Mouse (Mus musculus): ENCODE data around the gene Usp3. TPM values are rescaled to one million over a fixed set of nuclear protein-coding genes. Genes with fewer than 3 reads are reported as not detected.

Usp3 gene
- polyA plus RNA-seq, 1 experiment from 2014 or later = 67.1 TPM

Other genes starting within 250 kb of the Usp3 start
- gene Herc1, start 242.7 kb downstream of the Usp3 start, polyA plus RNA-seq (2015; fragmentation: Nextera tagmentation; extraction: Ambion mirVana) = 18.5 and 21.1 TPM in 2 replicates
- 2.8 and 6.5 TPM in 2 replicates for gene Fbxl22, start 78.5 kb downstream of the Usp3 start, polyA plus RNA-seq (2015; fragmentation: Nextera tagmentation; extraction: Ambion mirVana)
- 27.7 and 30.7 TPM in 2 replicates for gene Car12, start 120.5 kb upstream of the Usp3 start, polyA plus RNA-seq (2015; fragmentation: Nextera tagmentation; extraction: Ambion mirVana)
- gene Aph1b, start 202.3 kb upstream of the Usp3 start, polyA plus RNA-seq (2015; fragmentation: Nextera tagmentation; extraction: Ambion mirVana) = 11.3 and 12.0 TPM in 2 replicates
- gene Gm10647, start 203.9 kb upstream of the Usp3 start, polyA plus RNA-seq (2015; fragmentation: Nextera tagmentation; extraction: Ambion mirVana) = 0.71 and 1.2 TPM in 2 replicates
- gene Aph1c, start 241.6 kb upstream of the Usp3 start, polyA plus RNA-seq (2015; fragmentation: Nextera tagmentation; extraction: Ambion mirVana) = 11.5 and 11.7 TPM in 2 replicates

All from kidney, embryonic 16.5 days (tissue).